In the genomic region with DNA sequence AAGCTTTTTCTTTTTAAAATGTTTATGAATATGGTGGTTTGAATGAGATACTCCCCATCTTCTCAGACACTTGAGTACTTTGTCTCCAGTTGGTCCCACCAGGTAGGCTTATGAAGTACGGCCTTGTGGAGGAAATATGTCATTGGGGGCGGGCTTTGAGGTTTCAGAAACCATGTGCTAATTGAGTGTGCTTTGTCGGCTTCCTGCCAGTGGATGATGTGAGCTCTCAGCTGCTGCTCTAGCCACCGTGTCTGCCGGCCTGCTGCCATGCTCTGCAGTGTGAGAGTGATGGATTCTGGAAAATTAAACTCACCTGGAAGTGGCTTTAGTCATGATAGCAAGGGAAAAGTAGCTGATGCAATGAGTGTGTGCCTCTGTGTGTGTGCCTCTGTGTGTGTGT, we compare ENCODE assay signal across 11 mouse cellular contexts. TPM values are rescaled to one million over a fixed set of nuclear protein-coding genes. Genes with fewer than 3 reads are reported as not detected.
A peak's percentile ranks its signal among the peaks of the same experiment; 100 is the strongest.
DNase-seq lines count a peak whose midpoint lies in the region; ATAC-seq and TF ChIP-seq lines count a peak whose summit lies in the region.
"Had no signal": no experiment of that assay in that cellular context is flagged by ENCODE, and none has a peak within 500 bp of the region (broad histone marks: within the 10 kb centered on the region; RNA-seq: fewer than 3 reads in every experiment).

No protein-coding gene starts in this region.

- H3K9ac ChIP-seq in forebrain, postnatal 0 days: no peak overlapping the region
- H3K9ac ChIP-seq in forebrain, embryonic 11.5 days (ENCODE audit: low read length): no peak overlapping the region
- no peak overlapping the region for H3K9ac ChIP-seq in intestine, embryonic 15.5 days
- H3K9ac ChIP-seq: liver, embryonic 12.5 days had no signal

- TF ChIP-seq POLR2A in lung, adult 2 months (IDR thresholded peaks at IDR 0.05; ENCODE audit: borderline replicate concordance, extremely low read depth, low read depth, low read length): no peak

- no peak overlapping the region for H3K4me3 ChIP-seq in forebrain, postnatal 0 days (ENCODE audit: low read depth, low read length)
- no peak overlapping the region for H3K4me3 ChIP-seq in forebrain, embryonic 11.5 days (ENCODE audit: low read depth, low read length)
- H3K4me3 ChIP-seq in lung, adult 2 months (replicated peaks; ENCODE audit: extremely low read depth, low read depth, low read length): no peak overlapping the region
- no peak overlapping the region for H3K4me3 ChIP-seq in intestine, embryonic 15.5 days (replicated peaks)
- H3K4me3 ChIP-seq: liver, embryonic 12.5 days had no signal

- WGBS in forebrain, postnatal 0 days: 33% methylated on average over 5 of the region's 5 CpGs
- WGBS in forebrain, embryonic 11.5 days: 72% methylated on average over 5 of the region's 5 CpGs
- 26% methylated on average over 5 of the region's 5 CpGs for WGBS in lung, adult 2 months
- 49% methylated on average over 5 of the region's 5 CpGs for WGBS in intestine, embryonic 15.5 days

- peaks cover 17% of the 10 kb centered on the region for H3K36me3 ChIP-seq in forebrain, postnatal 0 days (ENCODE audit: insufficient read depth)
- no peaks in the 10 kb centered on the region for H3K36me3 ChIP-seq in forebrain, embryonic 11.5 days (ENCODE audit: control insufficient read depth, insufficient read depth, low read length)
- peaks cover 8% of the 10 kb centered on the region for H3K36me3 ChIP-seq in intestine, embryonic 15.5 days

- no peak overlapping the region for H3K4me2 ChIP-seq in forebrain, postnatal 0 days (ENCODE audit: low read depth)
- H3K4me2 ChIP-seq in forebrain, embryonic 11.5 days (ENCODE audit: low read depth, low read length, severe bottlenecking): no peak overlapping the region
- no peak overlapping the region for H3K4me2 ChIP-seq in intestine, embryonic 15.5 days (replicated peaks)
- H3K4me2 ChIP-seq: liver, embryonic 12.5 days had no signal

- H3K27ac ChIP-seq in forebrain, postnatal 0 days (ENCODE audit: low read depth, low read length): no peak overlapping the region
- no peak overlapping the region for H3K27ac ChIP-seq in forebrain, embryonic 11.5 days (ENCODE audit: low read depth, low read length)
- no peak overlapping the region for H3K27ac ChIP-seq in intestine, embryonic 15.5 days
- H3K27ac ChIP-seq: liver, embryonic 12.5 days had no signal

- H3K9me3 ChIP-seq in forebrain, postnatal 0 days (ENCODE audit: low read length): no peaks in the 10 kb centered on the region
- no peaks in the 10 kb centered on the region for H3K9me3 ChIP-seq in forebrain, embryonic 11.5 days (ENCODE audit: control insufficient read depth, low read length)
- no peaks in the 10 kb centered on the region for H3K9me3 ChIP-seq in intestine, embryonic 15.5 days
- H3K9me3 ChIP-seq: liver, embryonic 12.5 days had no signal

- ATAC-seq in forebrain, postnatal 0 days: no peak
- ATAC-seq in forebrain, embryonic 11.5 days (replicated peaks; ENCODE audit: low FRiP score): no peak
- ATAC-seq in hematopoietic stem cell, adult 5-6 weeks (replicated peaks in 1 of 2; ENCODE audit: insufficient read depth in 1 of 2, low FRiP score in 2 of 2, low TSS enrichment in 1 of 2, low read depth in 1 of 2, poor library complexity in 2 of 2, severe bottlenecking in 2 of 2): 0 out of 4 replicates have a peak, but pooled peaks have one; percentile 17 to 53
- ATAC-seq in intestine, embryonic 15.5 days: no peak
- ATAC-seq: liver, embryonic 12.5 days had no signal

- TF ChIP-seq CTCF in forebrain, postnatal 0 days (IDR thresholded peaks at IDR 0.05; ENCODE audit: low read depth): no peak
- TF ChIP-seq CTCF in lung, adult 2 months (IDR thresholded peaks at IDR 0.05; ENCODE audit: insufficient read depth, low read length): no peak

- no peaks in the 10 kb centered on the region for H3K4me1 ChIP-seq in forebrain, postnatal 0 days (ENCODE audit: insufficient read depth)
- H3K4me1 ChIP-seq in forebrain, embryonic 11.5 days (replicated peaks; ENCODE audit: control insufficient read depth, insufficient read depth, low read length): no peaks in the 10 kb centered on the region
- H3K4me1 ChIP-seq in lung, adult 2 months (ENCODE audit: control insufficient read depth, insufficient read depth, low read length): no peaks in the 10 kb centered on the region
- H3K4me1 ChIP-seq in intestine, embryonic 15.5 days (replicated peaks): no peaks in the 10 kb centered on the region; the same call in 1 of the 2 replicates

- DNase-seq in forebrain, postnatal 0 days: peak; percentile 24
- no peak for DNase-seq in forebrain, embryonic 11.5 days (ENCODE audit: low spot score)
- peak; percentile 23 for DNase-seq in lung, postnatal 36 days
- no peak for DNase-seq in lung, adult 2 months
- DNase-seq in CD4-positive, CD25-positive, alpha-beta regulatory T cell, adult 2 months (ENCODE audit: low read depth, low spot score): peak; percentile 58
- DNase-seq in neural tube, embryonic 10.5 days (ENCODE audit: extremely low spot score, low spot score): no peak
- DNase-seq: right cerebral cortex, adult 18-20 months had no signal

- H3K27me3 ChIP-seq in forebrain, postnatal 0 days (ENCODE audit: insufficient read depth, low read length): no peaks in the 10 kb centered on the region
- H3K27me3 ChIP-seq in forebrain, embryonic 11.5 days (ENCODE audit: control insufficient read depth, insufficient read depth, low read length): no peaks in the 10 kb centered on the region
- no peaks in the 10 kb centered on the region for H3K27me3 ChIP-seq in intestine, embryonic 15.5 days (replicated peaks)

RNA-seq across cellular contexts. Expression of a gene that starts 13.8 kb away (rescaled TPM):
- 28.2 and 30.7 TPM in 2 replicates for total RNA-seq in forebrain, postnatal 0 days (2014; rRNA removed)
- 6.4 and 9.6 TPM in 2 replicates for polyA plus RNA-seq in forebrain, postnatal 0 days (2015; fragmentation: Nextera tagmentation; extraction: Ambion mirVana)
- polyA plus RNA-seq in forebrain, embryonic 11.5 days (2014; fragmentation: Nextera tagmentation; extraction: Ambion mirVana): 14.9 and 15.8 TPM in 2 replicates
- 1.9 and 3.7 TPM in 2 replicates for polyA plus RNA-seq in lung, adult 2 months (2012; rRNA removed)
- total RNA-seq in hematopoietic stem cell, adult 5-6 weeks (2017): 1.4 and 1.6 TPM in 2 replicates
- 21.1 and 22.7 TPM in 2 replicates for polyA plus RNA-seq in intestine, embryonic 15.5 days (2015; fragmentation: Nextera tagmentation; extraction: Ambion mirVana)

RNA-seq across cellular contexts. Expression of a gene that starts 53.5 kb away (rescaled TPM):
- total RNA-seq in forebrain, postnatal 0 days (2014; rRNA removed): 2.7 and 3.0 TPM in 2 replicates
- polyA plus RNA-seq in forebrain, postnatal 0 days (2015; fragmentation: Nextera tagmentation; extraction: Ambion mirVana): 2.6 and 4.2 TPM in 2 replicates
- 81.2 and 83.8 TPM in 2 replicates for polyA plus RNA-seq in forebrain, embryonic 11.5 days (2014; fragmentation: Nextera tagmentation; extraction: Ambion mirVana)
- polyA plus RNA-seq in lung, adult 2 months (2012; rRNA removed): 0.11 and 0.13 TPM in 2 replicates
- total RNA-seq in hematopoietic stem cell, adult 5-6 weeks (2017): not detected in 2 replicates
- 0.99 and 1.4 TPM in 2 replicates for polyA plus RNA-seq in intestine, embryonic 15.5 days (2015; fragmentation: Nextera tagmentation; extraction: Ambion mirVana)
- total RNA-seq: MEL had no signal

RNA-seq across cellular contexts. Expression of a gene that starts 55.3 kb away (rescaled TPM):
- total RNA-seq in forebrain, postnatal 0 days (2014; rRNA removed): 90.4 and 111 TPM in 2 replicates
- polyA plus RNA-seq in forebrain, postnatal 0 days (2015; fragmentation: Nextera tagmentation; extraction: Ambion mirVana): 21.2 and 25.6 TPM in 2 replicates
- 43.9 and 44.8 TPM in 2 replicates for polyA plus RNA-seq in forebrain, embryonic 11.5 days (2014; fragmentation: Nextera tagmentation; extraction: Ambion mirVana)
- polyA plus RNA-seq in lung, adult 2 months (2012; rRNA removed): 44.8 and 76.3 TPM in 2 replicates
- total RNA-seq in hematopoietic stem cell, adult 5-6 weeks (2017): 103 and 113 TPM in 2 replicates
- 33.1 TPM in 2 replicates for polyA plus RNA-seq in intestine, embryonic 15.5 days (2015; fragmentation: Nextera tagmentation; extraction: Ambion mirVana)

Comparison
In these comparisons a context has a peak if more than half of its experiments do, and no peak if none do; other contexts are left out.
1. DNase-seq: peak in forebrain, postnatal 0 days (single experiment), lung, postnatal 36 days (single experiment) and CD4-positive, CD25-positive, alpha-beta regulatory T cell, adult 2 months (single experiment); none in forebrain, embryonic 11.5 days (single experiment), lung, adult 2 months (single experiment) and neural tube, embryonic 10.5 days (single experiment).
2. RNA of a gene that starts 53.5 kb away (polyA plus RNA-seq): 81.2 to 83.8 TPM in forebrain, embryonic 11.5 days; 2.6 to 4.2 TPM in forebrain, postnatal 0 days, 0.99 to 1.4 TPM in intestine, embryonic 15.5 days and 0.11 to 0.13 TPM in lung, adult 2 months; every median in the first group is over 10 times any median in the second.
3. ATAC-seq: peak in hematopoietic stem cell, adult 5-6 weeks (2 of 2); none in forebrain, postnatal 0 days (single experiment), forebrain, embryonic 11.5 days (single experiment) and intestine, embryonic 15.5 days (single experiment).